Comparison of ENCODE assay signal across 24 mouse cellular contexts in the genomic region with DNA sequence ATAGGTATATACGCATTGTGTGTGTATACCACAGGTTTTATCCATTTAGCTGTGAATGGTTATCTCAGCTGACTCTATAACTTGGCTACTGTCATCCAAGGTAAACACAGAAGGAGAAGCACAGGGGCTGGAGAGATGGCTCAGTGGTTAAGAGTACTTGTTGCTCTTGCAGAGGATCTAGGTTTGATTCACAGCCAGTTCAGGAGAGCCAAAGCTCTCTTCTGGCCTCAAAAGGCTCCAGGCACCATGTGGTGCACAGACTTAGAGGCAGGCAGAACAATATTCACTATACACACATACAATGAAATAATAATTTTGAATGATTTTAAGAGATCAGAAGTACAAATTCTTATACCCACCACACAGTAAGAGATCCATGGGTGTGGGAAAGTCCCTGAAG.
"Had no signal": no experiment of that assay in that cellular context is flagged by ENCODE, and none has a peak within 500 bp of the region (broad histone marks: within the 10 kb centered on the region; RNA-seq: fewer than 3 reads in every experiment).

No protein-coding gene starts in this region.

- H3K27ac ChIP-seq: gastrocnemius, adult 2 months; heart, embryonic 10.5 days; hindbrain, embryonic 10.5 days; hindbrain, embryonic 12.5 days; hindbrain, embryonic 15.5 days; hindbrain, postnatal 0 days; intestine, embryonic 15.5 days; left cerebral cortex, adult 2 months; limb, embryonic 13.5 days; limb, embryonic 15.5 days; liver, embryonic 12.5 days had no signal

- H3K4me1 ChIP-seq: intestine, embryonic 15.5 days; limb, embryonic 13.5 days; limb, embryonic 15.5 days had no signal

- H3K36me3 ChIP-seq: heart, embryonic 10.5 days; heart, embryonic 12.5 days; hindbrain, embryonic 10.5 days; hindbrain, embryonic 12.5 days; hindbrain, embryonic 15.5 days; intestine, embryonic 15.5 days; limb, embryonic 13.5 days; limb, embryonic 15.5 days; liver, embryonic 12.5 days had no signal

- H3K4me3 ChIP-seq: gastrocnemius, adult 2 months; heart, embryonic 10.5 days; heart, embryonic 12.5 days; hindbrain, embryonic 10.5 days; hindbrain, embryonic 12.5 days; hindbrain, embryonic 15.5 days; intestine, embryonic 15.5 days; layer of hippocampus, adult 2 months; left cerebral cortex, adult 2 months; limb, embryonic 13.5 days; limb, embryonic 15.5 days; liver, embryonic 12.5 days had no signal

- DNase-seq: gastrocnemius, adult 2 months; gastrocnemius, postnatal 10 days; gastrocnemius, postnatal 25 days; heart, adult 18-20 months; heart, postnatal 10 days; heart, postnatal 4 days; kidney, adult 18-20 months; kidney, adult 8-10 months; kidney, postnatal 10 days; kidney, postnatal 25 days; kidney, postnatal 4 days; left cerebral cortex, postnatal 4 days had no signal

- H3K27me3 ChIP-seq: heart, embryonic 12.5 days; hindbrain, embryonic 12.5 days; hindbrain, embryonic 15.5 days; intestine, embryonic 15.5 days; limb, embryonic 13.5 days; limb, embryonic 15.5 days; liver, embryonic 12.5 days had no signal
